Mouse (Mus musculus) kidney, adult 10 weeks (tissue): ENCODE results near the gene Wnt3a. TPM values are rescaled to one million over a fixed set of nuclear protein-coding genes. Genes with fewer than 3 reads are reported as not detected.

Experiments
- polyA plus RNA-seq: library from polyadenylated mRNA; stranded (reverse); fragments of 350-450 nt; fragmentation: Illumina TruSeq; extraction: RNeasy Lipid Tissue Mini Kit (QIAGEN cat#74804); gene quantifications from one replicate; pipeline ENCODE4 v1.2.3, GENCODE M21; 2014; ENCODE audit warnings: low read depth, low replicate concordance

Gene Wnt3a
- polyA plus RNA-seq = not detected

DNA sequence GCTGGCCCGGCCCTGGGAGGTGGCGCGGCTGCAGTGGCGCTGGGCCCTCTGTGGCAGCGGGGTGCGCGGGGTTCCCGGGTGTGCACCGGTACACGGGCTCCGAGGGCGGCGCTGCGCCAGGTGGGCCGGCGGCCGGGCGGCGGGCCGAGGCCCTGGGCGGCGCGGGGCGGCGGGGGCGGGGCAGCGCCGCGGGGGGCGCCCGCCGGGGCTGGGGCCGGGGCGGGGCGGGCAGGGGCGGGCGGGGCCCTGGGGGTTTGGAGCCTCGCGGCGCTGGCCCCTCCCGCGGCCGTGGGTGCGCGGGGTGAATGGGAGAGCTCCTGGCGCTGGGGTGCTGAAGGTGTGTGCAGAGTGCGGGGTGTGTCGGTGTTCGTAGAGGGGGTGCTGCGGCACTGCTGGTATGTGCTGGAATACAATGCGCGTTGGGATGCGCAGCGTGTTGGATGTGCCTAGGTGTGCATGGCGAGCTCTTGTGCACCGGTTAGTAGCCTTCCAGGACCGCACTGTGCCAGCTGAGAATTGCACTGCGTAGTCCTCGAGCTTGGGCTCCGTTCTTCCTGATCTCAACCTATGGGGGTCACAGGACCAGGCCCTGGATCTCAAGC, at the start of gene Wnt3a:
TSS of gene Wnt3a (minus strand) at position 51 of the 602 bp plus-strand sequence.

DNA sequence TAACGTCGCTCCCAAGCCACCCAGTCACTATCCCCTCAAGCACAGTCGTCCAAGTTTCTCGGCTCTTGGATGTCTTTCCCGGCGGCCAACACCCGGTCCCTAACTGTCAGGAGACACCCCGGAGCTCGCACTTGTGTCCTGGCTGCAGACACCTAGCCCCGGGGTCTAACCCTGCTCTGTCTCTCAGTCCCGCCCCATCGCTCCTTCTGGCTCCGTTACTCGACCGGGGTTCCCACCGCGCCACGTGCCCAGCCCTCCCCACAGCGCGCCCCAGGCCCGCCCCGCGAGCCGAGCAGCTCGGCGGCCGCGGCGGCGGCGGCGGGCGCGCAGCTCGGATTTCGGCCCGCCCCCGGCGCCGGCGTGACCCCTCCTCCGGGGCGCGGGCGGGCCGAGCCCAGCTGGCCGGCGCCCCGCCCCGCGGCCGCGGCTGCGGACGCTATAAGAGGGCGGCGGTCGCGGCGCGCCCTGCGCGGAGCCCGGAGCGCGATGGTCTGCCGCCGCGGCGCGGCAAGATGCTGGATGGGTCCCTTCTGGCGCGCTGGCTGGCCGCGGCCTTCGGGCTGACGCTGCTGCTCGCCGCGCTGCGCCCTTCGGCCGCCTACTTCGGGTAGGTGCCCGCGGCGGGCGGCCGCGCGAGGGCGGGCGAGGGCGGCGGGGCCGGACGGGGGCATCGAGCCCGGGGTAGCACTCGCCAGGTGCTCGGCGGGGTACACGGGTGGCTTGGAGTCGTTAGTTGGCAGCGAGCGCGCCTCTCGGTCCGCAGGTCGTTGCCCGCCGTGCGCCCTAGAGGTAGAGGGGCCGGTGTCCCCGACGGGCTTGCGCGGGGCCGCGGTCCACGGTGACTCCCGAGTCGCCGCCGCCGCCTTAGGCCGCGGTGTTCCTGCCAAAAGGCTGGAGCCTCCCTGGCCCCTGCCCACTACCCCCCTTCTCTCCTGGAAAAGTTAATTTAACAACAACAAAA, 16.2 kb upstream of the Wnt3a start, which contains the start of gene Wnt9a:
TSS of gene Wnt9a (plus strand) at position 468 of the 961 bp plus-strand sequence.

DNA sequence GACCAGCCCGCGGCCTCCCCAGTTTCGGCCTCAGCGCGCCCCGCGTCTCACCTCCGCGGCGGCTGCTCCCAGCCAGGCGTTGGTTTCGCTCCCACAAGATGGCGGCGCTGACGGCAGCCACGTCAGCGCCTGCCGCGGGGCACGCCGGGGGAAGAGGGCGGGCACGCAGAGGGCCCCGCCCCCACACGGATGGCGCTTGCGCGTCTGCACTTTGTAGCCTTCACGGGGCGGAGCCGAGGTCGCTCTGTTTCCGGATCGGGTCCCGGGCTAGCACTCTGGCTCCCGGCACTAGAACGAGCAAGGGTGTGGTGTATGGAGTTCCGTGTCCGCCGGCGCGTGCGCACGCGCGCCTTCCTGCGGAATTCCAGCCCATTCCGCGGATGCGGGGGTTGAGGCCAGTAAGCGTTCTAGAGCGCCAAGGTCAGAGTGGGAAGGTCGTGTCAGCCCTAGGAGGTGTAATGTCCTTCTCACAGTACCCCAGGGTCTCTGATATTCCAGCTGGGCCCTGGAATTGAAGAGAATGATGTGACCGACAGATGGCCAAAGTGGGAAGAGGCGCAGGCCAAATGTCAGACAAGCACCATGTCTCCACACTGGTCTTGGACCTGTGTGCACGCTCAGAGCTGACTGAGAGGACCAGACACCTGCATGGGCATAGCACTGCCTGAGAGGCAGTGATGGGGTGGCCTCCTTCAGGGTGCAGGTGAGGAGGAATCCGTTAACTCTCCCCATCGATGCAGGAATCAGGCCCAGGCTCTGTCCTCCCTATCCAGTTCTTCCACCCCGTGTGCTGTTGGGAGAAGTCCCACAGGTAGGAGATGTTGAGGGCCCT, 62.2 kb downstream of the Wnt3a start, which contains the start of gene Arf1:
TSS of gene Arf1 (minus strand) at position 149 of the 832 bp plus-strand sequence.

DNA sequence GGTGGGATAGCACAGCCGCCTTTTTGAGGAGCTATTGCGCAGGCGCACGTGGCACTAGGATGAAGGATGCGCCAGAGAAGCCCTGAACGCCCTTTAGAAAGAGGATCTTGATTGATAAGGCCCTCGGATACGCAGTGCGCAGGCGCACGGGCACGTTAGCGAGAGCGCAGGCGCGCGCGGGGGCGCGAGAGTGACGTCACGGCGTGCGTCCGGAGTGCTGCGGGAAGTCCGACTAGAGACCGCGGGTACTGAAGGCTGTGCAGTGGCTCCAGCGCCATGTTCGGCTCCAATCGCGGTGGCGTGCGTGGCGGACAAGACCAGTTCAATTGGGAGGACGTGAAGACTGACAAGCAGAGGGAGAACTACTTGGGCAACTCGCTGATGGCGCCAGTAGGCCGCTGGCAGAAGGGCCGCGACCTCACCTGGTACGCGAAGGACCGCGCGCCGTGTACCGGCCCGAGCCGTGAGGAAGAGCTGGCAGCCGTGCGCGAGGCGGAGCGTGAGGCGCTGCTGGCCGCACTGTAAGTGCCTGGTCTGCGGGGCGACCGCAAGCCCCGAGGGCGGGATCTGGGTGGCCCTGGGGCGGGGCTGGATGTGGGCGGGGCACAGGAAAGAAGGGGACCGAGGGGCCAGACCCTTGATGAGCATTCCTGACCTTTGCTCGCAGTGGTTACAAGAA, 82.3 kb downstream of the Wnt3a start, which contains the start of gene 2310033P09Rik:
TSS of gene 2310033P09Rik (plus strand) at position 169 of the 679 bp plus-strand sequence.

DNA sequence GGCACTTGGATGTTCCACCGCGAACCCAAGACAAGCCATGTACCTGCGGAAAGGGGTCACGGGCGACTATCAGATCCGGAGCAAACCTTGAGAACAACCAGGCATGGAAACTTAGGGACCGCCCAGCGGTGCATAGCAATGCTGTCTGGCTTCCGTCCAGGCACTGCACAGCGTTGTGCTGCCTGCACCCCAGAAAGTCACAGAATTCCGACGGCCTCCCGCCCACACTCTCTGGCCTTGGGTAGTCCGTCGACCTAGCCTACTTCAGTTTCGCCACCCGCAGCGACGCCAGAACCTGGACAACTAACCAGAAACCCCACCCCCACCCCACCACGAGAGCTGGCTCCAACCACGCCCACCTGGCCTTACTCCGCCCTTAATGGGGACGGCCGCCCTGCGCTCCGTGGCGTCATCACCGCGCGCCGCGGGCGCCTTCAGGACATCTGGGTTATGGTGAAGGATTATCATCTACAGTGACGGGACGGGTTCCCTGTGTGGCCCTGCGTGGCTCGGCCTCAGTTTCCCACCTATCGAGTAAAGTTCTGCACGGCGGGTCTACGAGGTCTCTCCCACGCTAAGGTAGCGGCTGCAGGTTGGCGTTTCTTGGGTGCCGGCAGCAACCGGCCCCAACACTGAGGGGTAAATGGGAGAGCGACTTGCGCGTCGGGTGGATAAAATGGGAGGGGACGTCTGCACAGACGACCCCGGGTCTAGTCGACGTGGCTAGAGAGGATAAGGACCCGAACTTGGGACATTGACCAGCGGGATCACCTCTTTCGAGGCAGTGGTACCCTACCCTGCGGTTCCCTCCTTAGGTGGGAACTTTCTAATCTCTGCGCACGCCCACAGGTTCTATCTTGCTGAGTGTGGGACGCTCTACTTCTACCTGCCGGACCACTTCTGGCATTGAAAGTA, 88.2 kb downstream of the Wnt3a start, which contains the start of gene Mrpl55:
TSS of gene Mrpl55 (plus strand) at position 406 of the 915 bp plus-strand sequence.

Other genes starting within 250 kb of the Wnt3a start
- gene Obscn, start 154.3 kb downstream of the Wnt3a start, polyA plus RNA-seq = not detected
- gene Iba57, start 127.0 kb downstream of the Wnt3a start, polyA plus RNA-seq = 0.97 TPM
- gene Gjc2, start 107.5 kb downstream of the Wnt3a start, polyA plus RNA-seq = not detected
- gene Guk1, start 98.5 kb downstream of the Wnt3a start, polyA plus RNA-seq = 5.9 TPM
- 15.6 TPM for gene Mrpl55, start 88.3 kb downstream of the Wnt3a start, polyA plus RNA-seq
- 0.85 TPM for gene 2310033P09Rik, start 82.4 kb downstream of the Wnt3a start, polyA plus RNA-seq
- 190 TPM for gene Arf1, start 62.5 kb downstream of the Wnt3a start, polyA plus RNA-seq
- 0.16 TPM for gene Wnt9a, start 16.2 kb upstream of the Wnt3a start, polyA plus RNA-seq
- gene Prss38, start 84.9 kb upstream of the Wnt3a start, polyA plus RNA-seq = not detected
- 7.8 TPM for gene Jmjd4, start 159.3 kb upstream of the Wnt3a start, polyA plus RNA-seq
- gene Snap47, start 160.4 kb upstream of the Wnt3a start, polyA plus RNA-seq = 45.9 TPM
- gene Zfp867, start 181.7 kb upstream of the Wnt3a start, polyA plus RNA-seq = 7.0 TPM
- 2.1 TPM for gene Zkscan17, start 236.0 kb upstream of the Wnt3a start, polyA plus RNA-seq